Mouse (Mus musculus) liver, embryonic 14.5 days (tissue): Measurements from ENCODE around the gene Errfi1. TPM values are rescaled to one million over a fixed set of nuclear protein-coding genes. Genes with fewer than 3 reads are reported as not detected.
"Not testable (repeated sequence)": the region's sequence is repeated elsewhere in the genome, so short reads cannot be mapped to it uniquely, and the experiment has no call there.

Source experiments
- ATAC-seq: fragments of 200-750 bp; cut with Nextera tagmentation; 2 replicates; pipeline ENCODE4 v1.8.0; 2017; ENCODE audit warnings: moderate number of reproducible peaks, mild to moderate bottlenecking, moderate library complexity; ENCODE audit not compliant: insufficient read depth
- DNase-seq, 3 experiments: peaks; one replicate each; pipeline ENCODE4 v3.0.0-alpha.2; 2012 to 2013; ENCODE audit warnings: low read depth in 3 of 3, low spot score in 3 of 3
- H3K27ac ChIP-seq: fragments of 300-500 bp; sonication (generic); 2 replicates; pipeline ENCODE4 v1.5.1; 2014; ENCODE audit warnings: moderate library complexity, mild to moderate bottlenecking, control low read depth, inconsistent platforms
- H3K27me3 ChIP-seq: fragments of 300-500 bp; sonication (generic); 2 replicates; pipeline ENCODE4 v1.6.1; 2014; ENCODE audit warnings: mild to moderate bottlenecking, low read length, moderate library complexity; ENCODE audit not compliant: control insufficient read depth, insufficient read depth
- H3K36me3 ChIP-seq: fragments of 300-500 bp; sonication (generic); replicated peaks from 2 replicates; pipeline ENCODE4 v1.6.1; 2014; ENCODE audit warnings: low read depth; ENCODE audit not compliant: control insufficient read depth, insufficient read depth
- H3K4me1 ChIP-seq, 2 experiments: fragments of 200-500 bp in 1 of 2; fragments of 300-500 bp in 1 of 2; sonication (generic) in 1 of 2; replicated peaks; 2 replicates each; pipeline ENCODE4 v1.6.1; 2012 to 2014; ENCODE audit warnings: antibody characterized with exemption in 1 of 2, inconsistent platforms in 1 of 2, low read length in 1 of 2; ENCODE audit not compliant: control insufficient read depth in 2 of 2, insufficient read depth in 2 of 2
- H3K4me2 ChIP-seq: fragments of 300-500 bp; sonication (generic); 2 replicates; pipeline ENCODE4 v1.6.1; 2014; ENCODE audit warnings: low read depth, mild to moderate bottlenecking, control low read depth, moderate library complexity
- H3K4me3 ChIP-seq, 2 experiments: fragments of 200-500 bp in 1 of 2; fragments of 300-500 bp in 1 of 2; sonication (generic) in 1 of 2; 2 replicates each; pipeline ENCODE4 v1.5.1; 2012 to 2014; ENCODE audit warnings: low read depth in 2 of 2, low read length in 2 of 2, mild to moderate bottlenecking in 2 of 2, control low read depth in 1 of 2, inconsistent platforms in 1 of 2, moderate library complexity in 1 of 2; ENCODE audit not compliant: insufficient read depth in 1 of 2
- H3K9ac ChIP-seq: fragments of 300-500 bp; sonication (generic); replicated peaks from 2 replicates; pipeline ENCODE4 v1.6.1; 2014; ENCODE audit warnings: mild to moderate bottlenecking, control low read depth, moderate library complexity
- H3K9me3 ChIP-seq: fragments of 300-500 bp; sonication (generic); 2 replicates; pipeline ENCODE4 v1.6.1; 2016; ENCODE audit warnings: low read length, mixed read lengths; ENCODE audit not compliant: control insufficient read depth
- CTCF ChIP-seq: IDR thresholded peaks from 2 replicates; pipeline ENCODE4 v1.5.1; 2016; ENCODE audit warnings: antibody characterized with exemption, low read depth, control low read depth
- EP300 ChIP-seq: IDR thresholded peaks from 2 replicates; pipeline ENCODE4 v1.6.1; 2016; ENCODE audit warnings: antibody characterized with exemption, low read depth
- WGBS: fragments of 180-500 bp; shearing (Covaris S2); extraction: QIAGEN DNeasy Blood & Tissue Kit; methylation state at CpG from one replicate; pipeline ENCODE4 v1.1.7; 2014; ENCODE audit not compliant: insufficient replicate concordance; 5-methylcytosine and 5-hydroxymethylcytosine counted together
- polyA plus RNA-seq, 2 experiments: library from polyadenylated mRNA; depleted of rRNA in 1 of 2; stranded (reverse) in 1 of 2; unstranded in 1 of 2; fragments of >200 nt; fragmentation: Nextera tagmentation in 1 of 2; extraction: Ambion mirVana in 1 of 2; gene quantifications; 2 replicates each; pipeline versions ENCODE4 v1.2.1 to v1.2.3; 2012 to 2014

Errfi1 gene
- polyA plus RNA-seq, 2 experiments: 12.6 to 26.1 TPM

- not testable (repeated sequence) for H3K36me3 ChIP-seq, H3K9me3 ChIP-seq, DNase-seq, H3K27me3 ChIP-seq, H3K9ac ChIP-seq, H3K27ac ChIP-seq, ATAC-seq
- Histone ChIP-seq H3K4me2 (peak overlapping the region; percentile 93), H3K4me3 (peak overlapping the region in 1 of 2 experiments; percentile 83; a peak in 2 of 4 replicates), H3K4me1 (peaks cover 6 to 20% of the 10 kb centered on the region in 2 experiments)
- TF ChIP-seq CTCF: peak; percentile 59
- 56% methylated on average over 5 of the region's 5 CpGs for WGBS
Observed at GRCm38 (mm10) chr4:150908512-150908911, 54.8 kb downstream of the Errfi1 start.

- Histone ChIP-seq H3K27ac (peak overlapping the region; percentile 61), H3K9me3 (no peaks in the 10 kb centered on the region), H3K36me3 (peaks cover 9% of the 10 kb centered on the region), H3K4me3 (peak overlapping the region; percentile 73 to 83), H3K4me2 (peak overlapping the region; percentile 93), H3K9ac (peak overlapping the region; percentile 75), H3K4me1 (peaks cover 9 to 23% of the 10 kb centered on the region in 2 experiments), H3K27me3 (no peaks in the 10 kb centered on the region)
- DNase-seq: peak; percentile 94 to 95 (median 94)
- WGBS: under 1% methylated on average over 56 of the region's 56 CpGs
- TF ChIP-seq EP300 (no peak), CTCF (peak; percentile 58)
- peak; percentile 85 for ATAC-seq
Observed at GRCm38 (mm10) chr4:150909451-150910156, 55.9 kb downstream of the Errfi1 start.

- H3K9me3 ChIP-seq: no peaks in the 10 kb centered on the region
- peak overlapping the region; percentile 61 for H3K27ac ChIP-seq
- peak overlapping the region; percentile 93 for H3K4me2 ChIP-seq
- peaks cover 7% of the 10 kb centered on the region for H3K36me3 ChIP-seq
- WGBS: 77% methylated on average over 19 of the region's 19 CpGs
- no peak for DNase-seq
- ATAC-seq: no peak
- no peaks in the 10 kb centered on the region for H3K27me3 ChIP-seq
- H3K4me1 ChIP-seq: peaks cover 12 to 28% of the 10 kb centered on the region in 2 experiments
- TF ChIP-seq EP300 (no peak), CTCF (peak; percentile 2; the same call in 1 of the 2 replicates)
- peak overlapping the region; percentile 19 to 83; a peak in 3 of 4 replicates for H3K4me3 ChIP-seq
- H3K9ac ChIP-seq: 0 out of 2 replicates have a peak overlapping the region, but pooled peaks have one; percentile 24
Observed at GRCm38 (mm10) chr4:150910164-150910951, 56.6 kb downstream of the Errfi1 start.

- Histone ChIP-seq H3K4me1 (peaks cover 12 to 24% of the 10 kb centered on the region in 2 experiments), H3K4me3 (peak overlapping the region; percentile 76), H3K4me2 (peak overlapping the region; percentile 71), H3K27me3 (no peaks in the 10 kb centered on the region), H3K36me3 (no peaks in the 10 kb centered on the region), H3K27ac (peak overlapping the region; percentile 74), H3K9ac (peak overlapping the region; percentile 76), H3K9me3 (no peaks in the 10 kb centered on the region)
- 14% methylated on average over 12 of the region's 12 CpGs for WGBS
- no peak for DNase-seq
- TF ChIP-seq CTCF (no peak), EP300 (no peak)
- no peak for ATAC-seq
Observed at GRCm38 (mm10) chr4:150913743-150914142, 60.0 kb downstream of the Errfi1 start.

- DNase-seq: peak; percentile 92 to 93 (median 92)
- peak within 1 kb of the TSS; percentile 76 for H3K4me3 ChIP-seq
- H3K36me3 ChIP-seq: no peaks in the 10 kb centered on the region
- H3K4me1 ChIP-seq: peaks cover 12 to 20% of the 10 kb centered on the region in 2 experiments
- H3K27me3 ChIP-seq: no peaks in the 10 kb centered on the region
- H3K4me2 ChIP-seq: peak within 1 kb of the TSS; percentile 71
- H3K27ac ChIP-seq: peak within 1 kb of the TSS; percentile 74
- WGBS: under 1% methylated on average over 48 of the region's 48 CpGs
- no peaks in the 10 kb centered on the region for H3K9me3 ChIP-seq
- peak within 1 kb of the TSS; percentile 76 for H3K9ac ChIP-seq
- no peak for TF ChIP-seq EP300
- peak; percentile 92 for TF ChIP-seq CTCF
- peak; percentile 84 for ATAC-seq
Observed at GRCm38 (mm10) chr4:150914290-150914733, 60.6 kb downstream of the Errfi1 start, which contains the start of the genes Park7 and Tnfrsf9. Park7 (minus strand) TSS chr4:150914437. Tnfrsf9 (plus strand) TSS chr4:150914562.
